Mouse (Mus musculus): ENCODE results near the gene Rufy1. TPM values are rescaled to one million over a fixed set of nuclear protein-coding genes. Genes with fewer than 3 reads are reported as not detected.
A peak's percentile ranks its signal among the peaks of the same experiment; 100 is the strongest.

Gene Rufy1
- polyA plus RNA-seq (2014; fragmentation: Nextera tagmentation; extraction: Ambion mirVana), result 27.2 and 32.7 TPM in 2 replicates

DNA sequence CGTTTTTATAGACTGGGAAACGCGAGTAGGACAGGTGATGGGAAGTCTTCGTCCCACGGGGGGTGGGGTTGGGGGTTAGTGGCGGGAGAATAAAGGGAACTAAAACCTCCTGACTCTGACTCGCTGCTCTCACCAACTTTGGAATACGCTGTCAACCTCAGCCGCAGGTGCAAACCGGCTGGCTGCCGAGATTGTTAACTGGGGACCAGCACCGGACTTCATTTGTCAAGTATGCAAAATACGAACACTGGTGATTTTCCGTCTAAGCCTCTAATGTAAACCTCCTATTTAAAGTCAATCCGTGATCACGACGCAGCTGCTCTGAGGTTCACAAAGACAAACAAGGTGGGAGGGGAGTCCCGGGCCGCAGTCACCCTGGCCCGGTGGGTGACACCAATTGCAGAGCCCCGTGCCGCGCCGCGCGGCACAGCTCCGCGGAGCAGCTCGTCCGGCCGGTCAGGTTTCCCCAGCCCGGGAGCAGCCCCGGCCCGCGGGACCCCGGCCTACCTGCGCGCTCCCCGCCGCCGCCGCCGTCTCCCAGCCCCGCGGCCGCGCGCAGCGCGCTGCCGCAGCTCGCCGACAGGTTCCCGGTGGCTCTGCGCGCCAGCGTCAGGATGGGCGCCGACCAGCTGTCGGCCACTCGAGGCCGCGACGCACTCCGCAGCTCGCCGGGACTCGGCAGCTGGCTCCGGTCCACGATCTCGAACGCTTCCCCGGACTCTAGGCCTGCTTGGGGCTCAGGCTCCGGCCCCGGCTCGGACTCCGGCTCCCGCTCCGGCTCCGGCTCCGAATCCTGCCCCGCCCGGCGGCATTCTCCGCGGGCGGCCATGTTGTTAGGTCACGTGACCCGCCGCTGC, at the start of gene Rufy1:
Gene Rufy1 (minus strand): TSS at position 849 of the 857 bp plus-strand sequence.
- DNase-seq (ENCODE audit: low spot score) (peak; percentile 86), ATAC-seq (peak; percentile 87)
- H3K4me3 ChIP-seq (ENCODE audit: low read depth, low read length), result peak within 1 kb of the TSS; percentile 74
- H3K4me2 ChIP-seq (ENCODE audit: low read length), result peak within 1 kb of the TSS; percentile 75
- no peaks in the 10 kb centered on the region for H3K36me3 ChIP-seq (ENCODE audit: control insufficient read depth, insufficient read depth, low read length)
- under 1% methylated on average over 81 of the region's 90 CpGs for WGBS
- H3K27me3 ChIP-seq (replicated peaks; ENCODE audit: control insufficient read depth, insufficient read depth, low read length), result no peaks in the 10 kb centered on the region
- H3K9me3 ChIP-seq (replicated peaks; ENCODE audit: control insufficient read depth, low read length), result no peaks in the 10 kb centered on the region
- H3K4me1 ChIP-seq (ENCODE audit: control insufficient read depth, insufficient read depth, low read length), result peaks cover 6% of the 10 kb centered on the region
- H3K27ac ChIP-seq (ENCODE audit: low read depth, low read length), result peak within 1 kb of the TSS; percentile 93
- H3K9ac ChIP-seq (ENCODE audit: low read length), result peak within 1 kb of the TSS; percentile 92

- H3K36me3 ChIP-seq (ENCODE audit: control insufficient read depth, insufficient read depth, low read length), result no peaks in the 10 kb centered on the region
- H3K4me1 ChIP-seq (ENCODE audit: control insufficient read depth, insufficient read depth, low read length), result peaks cover 14% of the 10 kb centered on the region
- no peak overlapping the region for H3K27ac ChIP-seq (ENCODE audit: low read depth, low read length)
- no peak overlapping the region for H3K4me2 ChIP-seq (ENCODE audit: low read length)
- ATAC-seq (no peak), DNase-seq (ENCODE audit: low spot score) (no peak)
- no peak overlapping the region for H3K4me3 ChIP-seq (ENCODE audit: low read depth, low read length)
- WGBS, result 94% methylated on average over 2 of the region's 2 CpGs
- H3K9me3 ChIP-seq (replicated peaks; ENCODE audit: control insufficient read depth, low read length), result no peaks in the 10 kb centered on the region
- no peak overlapping the region for H3K9ac ChIP-seq (ENCODE audit: low read length)
- H3K27me3 ChIP-seq (replicated peaks; ENCODE audit: control insufficient read depth, insufficient read depth, low read length), result no peaks in the 10 kb centered on the region
Measured at GRCm38 (mm10) chr11:50478072-50478471, 47.1 kb upstream of the Rufy1 start.

DNA sequence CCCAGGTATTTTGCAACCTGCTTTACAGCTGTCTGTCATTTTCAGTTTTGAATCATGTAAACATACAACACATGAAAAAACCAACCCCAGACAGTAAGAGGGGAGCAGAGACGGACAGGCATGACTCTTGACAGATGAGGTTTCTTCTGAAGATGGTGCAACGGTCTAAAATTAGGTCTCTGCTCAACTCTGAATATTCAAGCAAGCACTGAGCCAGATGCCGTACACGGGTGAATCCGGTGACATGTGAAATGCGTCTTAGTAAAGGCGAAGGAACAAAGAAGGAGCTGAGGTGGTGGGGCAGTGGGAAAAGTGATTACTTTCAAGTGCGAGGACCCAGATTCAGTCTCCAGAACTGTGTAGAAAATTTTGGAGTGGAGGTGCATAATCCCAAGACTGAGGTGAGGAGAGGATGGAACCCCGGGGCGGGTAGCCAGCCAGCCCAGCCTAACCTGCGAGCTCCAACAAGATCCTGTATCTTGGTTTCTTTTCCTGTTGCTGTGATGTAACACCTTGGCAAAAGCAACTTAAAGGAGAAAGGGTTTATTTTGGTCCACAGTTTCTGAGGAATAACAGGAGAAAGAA, 46.7 kb upstream of the Rufy1 start:
- peaks cover 14% of the 10 kb centered on the region for H3K4me1 ChIP-seq (ENCODE audit: control insufficient read depth, insufficient read depth, low read length)
- 58% methylated on average over 11 of the region's 11 CpGs for WGBS
- no peaks in the 10 kb centered on the region for H3K9me3 ChIP-seq (replicated peaks; ENCODE audit: control insufficient read depth, low read length)
- H3K27me3 ChIP-seq (replicated peaks; ENCODE audit: control insufficient read depth, insufficient read depth, low read length), result no peaks in the 10 kb centered on the region
- no peak overlapping the region; the same call in 1 of the 2 replicates for H3K4me2 ChIP-seq (ENCODE audit: low read length)
- DNase-seq (ENCODE audit: low spot score) (no peak), ATAC-seq (peak; percentile 33; the same call in 1 of the 2 replicates)
- no peak overlapping the region for H3K9ac ChIP-seq (ENCODE audit: low read length)
- H3K36me3 ChIP-seq (ENCODE audit: control insufficient read depth, insufficient read depth, low read length), result no peaks in the 10 kb centered on the region
- no peak overlapping the region for H3K4me3 ChIP-seq (ENCODE audit: low read depth, low read length)
- H3K27ac ChIP-seq (ENCODE audit: low read depth, low read length), result peak overlapping the region; percentile 21; the same call in 1 of the 2 replicates

- H3K4me3 ChIP-seq (ENCODE audit: low read depth, low read length), result no peak overlapping the region
- no peaks in the 10 kb centered on the region for H3K9me3 ChIP-seq (replicated peaks; ENCODE audit: control insufficient read depth, low read length)
- DNase-seq (ENCODE audit: low spot score) (peak; percentile 92), ATAC-seq (peak; percentile 94)
- no peaks in the 10 kb centered on the region for H3K36me3 ChIP-seq (ENCODE audit: control insufficient read depth, insufficient read depth, low read length)
- H3K27ac ChIP-seq (ENCODE audit: low read depth, low read length), result peak overlapping the region; percentile 21; the same call in 1 of the 2 replicates
- H3K27me3 ChIP-seq (replicated peaks; ENCODE audit: control insufficient read depth, insufficient read depth, low read length), result no peaks in the 10 kb centered on the region
- no peak overlapping the region for H3K9ac ChIP-seq (ENCODE audit: low read length)
- peaks cover 14% of the 10 kb centered on the region for H3K4me1 ChIP-seq (ENCODE audit: control insufficient read depth, insufficient read depth, low read length)
- H3K4me2 ChIP-seq (ENCODE audit: low read length), result no peak overlapping the region; the same call in 1 of the 2 replicates
- WGBS, result 6% methylated on average over 6 of the region's 6 CpGs
Measured at GRCm38 (mm10) chr11:50476971-50477370, 46.0 kb upstream of the Rufy1 start.

DNA sequence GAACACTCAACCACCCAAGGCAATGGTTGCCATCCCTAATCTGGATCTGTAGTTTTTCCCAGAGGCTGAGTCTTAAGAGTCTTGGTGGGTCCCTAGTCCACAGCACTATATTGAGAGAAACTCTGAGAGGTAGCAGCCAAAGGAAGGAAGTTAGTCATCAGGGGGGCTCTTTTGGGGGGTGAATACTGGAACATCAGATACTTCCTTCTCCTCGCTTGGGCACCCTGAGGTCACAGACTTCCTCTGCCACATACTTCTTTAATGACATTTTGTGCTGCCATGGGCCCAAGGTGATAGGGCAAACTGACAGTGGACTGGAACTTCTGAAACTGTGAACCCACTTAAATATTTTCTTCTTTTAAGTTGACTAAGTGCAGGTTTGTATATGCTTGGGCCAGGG, 43.0 kb upstream of the Rufy1 start:
- 86% methylated on average over 1 of the region's 1 CpGs for WGBS
- no peaks in the 10 kb centered on the region for H3K36me3 ChIP-seq (ENCODE audit: control insufficient read depth, insufficient read depth, low read length)
- no peak for ATAC-seq
- H3K27me3 ChIP-seq (replicated peaks; ENCODE audit: control insufficient read depth, insufficient read depth, low read length), result no peaks in the 10 kb centered on the region
- no peak overlapping the region for H3K4me2 ChIP-seq (ENCODE audit: low read length)
- no peak for DNase-seq (ENCODE audit: low spot score)
- no peak overlapping the region for H3K27ac ChIP-seq (ENCODE audit: low read depth, low read length)
- H3K4me3 ChIP-seq (ENCODE audit: low read depth, low read length), result no peak overlapping the region
- 0 out of 2 replicates have a peak, but pooled peaks cover 3% of the 10 kb centered on the region for H3K9me3 ChIP-seq (replicated peaks; ENCODE audit: control insufficient read depth, low read length)
- H3K9ac ChIP-seq (ENCODE audit: low read length), result no peak overlapping the region
- peaks cover 14% of the 10 kb centered on the region for H3K4me1 ChIP-seq (ENCODE audit: control insufficient read depth, insufficient read depth, low read length)

DNA sequence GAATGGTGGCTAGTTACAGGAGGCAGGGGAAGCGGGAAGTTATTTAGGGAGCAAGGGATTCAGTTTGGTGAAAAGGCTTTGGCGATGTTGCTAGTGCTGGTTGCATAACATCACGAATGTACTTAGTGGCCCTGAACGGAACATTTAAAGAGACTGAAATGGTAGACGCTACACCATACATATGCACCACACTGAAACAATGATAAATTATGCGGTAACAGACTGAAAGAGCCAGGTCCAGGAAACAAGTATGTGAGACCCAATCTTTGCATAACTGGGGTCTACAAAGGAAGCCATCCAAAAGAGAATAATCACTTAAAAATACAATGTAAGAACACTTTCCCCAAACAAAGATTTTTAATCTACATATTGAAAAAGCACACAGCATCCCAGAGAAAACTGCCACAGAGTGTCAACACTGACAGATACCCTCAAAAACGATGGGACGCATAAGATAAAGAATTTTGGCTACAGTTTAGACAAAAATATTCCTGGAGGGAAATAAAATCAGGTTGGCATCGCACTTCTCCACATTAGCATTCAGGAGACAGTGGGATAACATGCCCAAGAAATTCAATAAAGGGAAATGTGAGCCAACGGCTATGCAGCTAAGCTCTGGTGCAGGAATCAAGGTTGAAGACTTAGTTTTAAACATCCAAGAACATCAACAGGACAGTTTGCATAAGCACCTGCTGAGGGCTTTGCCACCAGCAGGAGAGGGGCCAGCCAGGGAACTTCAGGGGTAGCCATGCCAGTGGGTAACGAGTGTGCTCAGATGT, 41.4 kb upstream of the Rufy1 start:
- no peak overlapping the region for H3K4me2 ChIP-seq (ENCODE audit: low read length)
- no peak overlapping the region for H3K27ac ChIP-seq (ENCODE audit: low read depth, low read length)
- WGBS, result 74% methylated on average over 11 of the region's 11 CpGs
- H3K27me3 ChIP-seq (replicated peaks; ENCODE audit: control insufficient read depth, insufficient read depth, low read length), result no peaks in the 10 kb centered on the region
- 0 out of 2 replicates have a peak, but pooled peaks cover 3% of the 10 kb centered on the region for H3K9me3 ChIP-seq (replicated peaks; ENCODE audit: control insufficient read depth, low read length)
- no peak for ATAC-seq
- no peak for DNase-seq (ENCODE audit: low spot score)
- H3K9ac ChIP-seq (ENCODE audit: low read length), result no peak overlapping the region
- H3K36me3 ChIP-seq (ENCODE audit: control insufficient read depth, insufficient read depth, low read length), result no peaks in the 10 kb centered on the region
- no peak overlapping the region for H3K4me3 ChIP-seq (ENCODE audit: low read depth, low read length)
- peaks cover 10% of the 10 kb centered on the region for H3K4me1 ChIP-seq (ENCODE audit: control insufficient read depth, insufficient read depth, low read length)

- Histone ChIP-seq H3K4me2 (ENCODE audit: low read length) (no peak overlapping the region), H3K9me3 (replicated peaks; ENCODE audit: control insufficient read depth, low read length) (no peaks in the 10 kb centered on the region), H3K9ac (ENCODE audit: low read length) (no peak overlapping the region), H3K36me3 (ENCODE audit: control insufficient read depth, insufficient read depth, low read length) (no peaks in the 10 kb centered on the region), H3K27ac (ENCODE audit: low read depth, low read length) (no peak overlapping the region), H3K27me3 (replicated peaks; ENCODE audit: control insufficient read depth, insufficient read depth, low read length) (no peaks in the 10 kb centered on the region), H3K4me1 (ENCODE audit: control insufficient read depth, insufficient read depth, low read length) (peaks cover 15% of the 10 kb centered on the region), H3K4me3 (ENCODE audit: low read depth, low read length) (no peak overlapping the region)
- ATAC-seq, result no peak
- 84% methylated on average over 7 of the region's 7 CpGs for WGBS
- DNase-seq (ENCODE audit: low spot score), result no peak
Measured at GRCm38 (mm10) chr11:50461481-50461880, 30.6 kb upstream of the Rufy1 start.

DNA sequence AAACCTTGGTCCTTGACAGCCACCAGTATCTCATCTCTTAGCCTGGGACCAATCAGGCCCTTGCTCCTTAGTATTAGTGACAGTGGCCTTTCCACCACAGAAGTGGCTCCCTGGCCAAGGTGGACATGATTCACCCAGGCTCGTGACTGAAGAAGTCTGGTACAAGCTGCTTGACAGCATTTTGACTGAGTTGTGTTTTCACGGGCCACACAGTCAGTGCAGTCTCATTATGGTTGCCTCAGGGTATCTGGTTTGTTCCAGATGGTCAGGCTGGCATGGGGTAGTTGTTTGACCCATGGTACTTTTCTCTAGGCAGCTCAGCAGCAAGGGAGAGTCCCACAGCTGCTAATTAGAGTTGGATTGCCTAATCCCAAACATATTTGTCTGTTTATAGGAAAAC, 28.3 kb upstream of the Rufy1 start:
- 60% methylated on average over 2 of the region's 2 CpGs for WGBS
- H3K4me3 ChIP-seq (ENCODE audit: low read depth, low read length), result no peak overlapping the region
- ATAC-seq, result no peak

More for the DNA sequence above, 28.3 kb upstream of the Rufy1 start:
- peaks cover 17% of the 10 kb centered on the region for H3K4me1 ChIP-seq (ENCODE audit: control insufficient read depth, insufficient read depth, low read length)
- no peak overlapping the region for H3K4me2 ChIP-seq (ENCODE audit: low read length)
- no peak for DNase-seq (ENCODE audit: low spot score)
- H3K9ac ChIP-seq (ENCODE audit: low read length), result no peak overlapping the region
- H3K27ac ChIP-seq (ENCODE audit: low read depth, low read length), result no peak overlapping the region
- H3K36me3 ChIP-seq (ENCODE audit: control insufficient read depth, insufficient read depth, low read length), result no peaks in the 10 kb centered on the region
- H3K9me3 ChIP-seq (replicated peaks; ENCODE audit: control insufficient read depth, low read length), result no peaks in the 10 kb centered on the region
- H3K27me3 ChIP-seq (replicated peaks; ENCODE audit: control insufficient read depth, insufficient read depth, low read length), result no peaks in the 10 kb centered on the region

All from forebrain, embryonic 14.5 days (tissue).